Mouse (Mus musculus) embryo, embryonic 10 days (tissue): ENCODE measurements around the gene Tmem150b.

Source experiments
- DNase-seq: peaks from one replicate; pipeline ENCODE4 v3.0.0-alpha.2; 2015; ENCODE audit warnings: low spot score

Tmem150b gene

DNA sequence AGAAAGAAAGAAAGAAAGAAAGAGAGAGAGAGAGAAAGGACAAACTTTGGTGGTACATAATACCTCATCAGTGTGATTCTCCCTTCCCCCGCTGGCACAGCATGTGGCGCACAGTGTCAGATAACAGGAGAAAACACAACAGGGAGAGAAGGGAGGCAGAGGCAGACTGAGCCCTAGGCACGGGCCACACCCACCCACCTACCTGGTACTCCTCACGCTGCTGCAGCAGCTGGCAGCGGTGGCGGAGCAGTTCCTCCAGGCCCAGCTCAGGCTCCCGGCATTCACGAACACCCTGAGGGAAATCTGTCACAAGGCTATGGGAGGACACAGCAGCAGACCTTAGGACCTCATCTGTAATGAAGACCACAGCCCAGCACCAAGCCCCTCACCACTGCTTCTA lies 61.9 kb downstream of the Tmem150b start:
- DNase-seq: no peak

DNA sequence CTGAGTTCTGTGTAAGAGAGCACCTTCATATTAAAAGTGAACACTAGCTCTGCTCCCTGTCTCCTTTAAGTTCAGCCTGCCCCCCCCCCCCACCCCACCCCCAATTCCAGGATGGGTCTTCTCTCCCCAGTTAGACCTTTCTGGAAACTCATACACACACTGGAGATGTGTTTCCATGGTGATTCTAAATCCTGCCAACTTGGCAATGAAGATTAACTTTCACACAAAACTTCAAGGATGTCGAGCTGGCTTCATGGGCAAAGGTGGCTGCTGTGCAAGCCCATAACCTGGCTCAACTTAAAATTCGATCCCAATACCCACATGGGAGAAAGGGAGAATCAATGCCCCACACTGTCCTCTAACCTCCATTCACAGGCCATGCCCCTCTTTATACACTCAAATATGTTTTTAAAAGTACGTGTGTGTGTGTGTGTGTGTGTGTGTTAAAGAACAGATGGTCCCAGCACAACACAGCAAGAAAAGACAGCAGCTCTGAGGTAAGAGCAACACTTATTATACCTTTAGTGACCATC lies 65.1 kb downstream of the Tmem150b start:
- DNase-seq: no peak

DNA sequence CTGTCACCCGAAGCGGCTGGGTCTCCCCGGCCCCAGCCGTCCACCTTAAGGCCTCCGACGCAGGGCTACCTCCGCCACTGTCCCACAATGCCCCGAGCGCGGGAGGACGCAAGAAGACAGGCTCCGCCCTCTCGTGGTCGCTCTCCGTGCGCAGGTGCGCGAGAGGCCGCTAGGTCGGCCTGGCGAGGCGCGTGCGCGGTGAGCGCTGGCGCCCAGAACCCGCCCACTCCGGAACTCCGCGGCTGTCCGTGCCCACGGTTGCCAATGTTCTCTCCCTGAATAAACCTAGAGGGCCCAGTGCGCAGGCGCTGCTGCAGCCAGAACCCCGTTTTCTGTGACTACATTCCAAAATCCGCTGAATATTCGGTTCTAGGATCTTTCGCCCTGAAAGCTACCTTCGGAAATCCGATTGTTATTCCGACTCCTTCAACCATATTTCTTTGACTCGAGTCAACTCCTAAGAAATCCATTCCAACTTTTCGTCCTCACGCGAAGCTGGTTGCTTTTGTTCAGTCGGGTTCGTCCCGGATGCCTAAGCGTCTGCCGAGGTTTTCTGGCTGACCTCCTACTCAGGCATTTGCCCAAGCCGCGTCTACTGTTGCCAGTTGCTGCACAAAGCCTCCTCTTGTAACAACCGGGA lies 66.0 kb downstream of the Tmem150b start, which contains the start of gene Ppp6r1:
Ppp6r1 (minus strand) TSS at position 108 of the 640 bp plus-strand sequence.
- DNase-seq: peak; percentile 98

DNA sequence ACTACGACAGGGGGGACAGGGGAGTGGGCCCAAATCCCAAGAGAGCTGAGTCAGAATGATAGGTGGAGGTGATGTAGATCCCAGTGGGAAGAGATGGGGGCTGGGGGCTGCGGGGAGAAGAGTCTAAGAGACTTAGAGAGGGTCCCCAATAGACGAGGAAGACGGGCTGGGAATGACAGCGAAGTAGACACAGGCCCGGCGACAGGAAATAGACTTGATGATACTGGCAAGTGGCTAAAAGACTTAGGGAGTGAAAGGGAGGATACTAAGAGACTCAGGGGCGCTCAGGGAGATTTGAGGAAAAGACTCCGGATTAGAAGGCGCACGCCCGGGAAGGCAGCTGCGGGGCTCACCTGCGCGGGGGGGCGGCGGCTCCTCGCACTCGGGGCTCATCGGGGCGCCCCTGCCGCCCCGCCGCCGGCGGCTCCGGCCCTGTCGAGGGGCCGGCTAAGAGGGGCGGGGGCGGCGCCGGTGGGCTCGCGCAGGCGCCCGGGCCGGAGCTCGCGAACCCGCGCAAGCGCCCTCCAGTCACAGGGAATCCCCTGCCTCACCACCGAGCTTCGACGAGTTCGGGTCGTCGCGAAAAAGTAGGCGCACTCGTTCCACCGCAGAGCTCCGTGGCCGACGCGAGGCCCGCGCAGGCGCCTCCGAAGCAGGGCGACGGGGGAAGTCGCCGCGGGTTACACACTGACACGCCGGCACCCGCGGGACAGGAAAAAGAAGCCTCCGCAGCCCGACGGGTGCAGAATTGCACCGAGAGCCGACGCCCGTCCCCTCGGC lies 66.7 kb downstream of the Tmem150b start:
- peak; percentile 60 for DNase-seq

DNA sequence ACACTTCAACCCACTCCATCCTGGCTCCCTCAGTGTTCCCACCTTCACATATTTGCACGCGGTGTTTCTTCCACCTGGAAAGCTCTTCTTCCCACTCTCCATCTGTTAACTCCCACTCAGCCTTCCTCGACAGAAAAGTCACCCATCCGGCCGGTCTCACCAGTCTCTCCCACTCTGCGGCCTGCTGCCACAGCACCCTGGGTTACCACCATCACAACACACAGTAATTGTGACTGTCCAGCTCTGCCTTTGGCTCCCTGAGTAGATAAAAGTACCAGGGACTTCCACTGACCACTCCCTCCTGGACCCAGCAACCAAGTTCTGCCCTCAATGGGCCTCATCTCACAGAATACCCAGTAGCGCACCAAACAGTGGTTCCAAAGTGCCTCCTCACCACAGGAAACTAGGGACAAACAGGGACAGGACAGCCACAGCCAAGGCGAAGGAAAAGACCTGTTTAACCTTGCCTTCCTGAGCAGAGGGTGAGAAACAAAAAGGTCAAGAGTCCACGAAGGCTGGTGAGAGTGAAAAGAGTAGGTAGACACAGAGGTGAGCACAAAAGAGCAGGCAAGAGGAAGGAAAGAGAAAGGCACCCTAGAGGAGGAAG lies 67.4 kb downstream of the Tmem150b start:
- DNase-seq: no peak
